Mouse (Mus musculus) testis, adult 2 months (tissue): Measurements from ENCODE around the gene Rtn1. TPM values are rescaled to one million over a fixed set of nuclear protein-coding genes. Genes with fewer than 3 reads are reported as not detected.

Experiments
- H3K27ac ChIP-seq: fragments of 200-500 bp; 2 replicates; pipeline ENCODE4 v1.5.1; 2012; ENCODE audit warnings: low read depth, low read length; ENCODE audit not compliant: control insufficient read depth, insufficient read depth
- H3K27me3 ChIP-seq: fragments of 200-500 bp; 2 replicates; pipeline ENCODE4 v1.6.1; 2012; ENCODE audit warnings: mild to moderate bottlenecking, low read length, moderate library complexity; ENCODE audit not compliant: control insufficient read depth, insufficient read depth
- H3K36me3 ChIP-seq: fragments of 200-500 bp; 2 replicates; pipeline ENCODE4 v1.6.1; 2012; ENCODE audit warnings: mild to moderate bottlenecking, low read length; ENCODE audit not compliant: control insufficient read depth, insufficient read depth
- H3K4me1 ChIP-seq: fragments of 200-500 bp; 2 replicates; pipeline ENCODE4 v1.6.1; 2012; ENCODE audit warnings: low read length; ENCODE audit not compliant: control insufficient read depth, insufficient read depth
- H3K4me3 ChIP-seq: fragments of 200-500 bp; 2 replicates; pipeline ENCODE4 v1.5.1; 2012; ENCODE audit warnings: low read depth, mild to moderate bottlenecking, low read length, moderate library complexity, mixed read lengths; ENCODE audit not compliant: control insufficient read depth
- CTCF ChIP-seq: fragments of 200-500 bp; IDR thresholded peaks from 2 replicates; pipeline ENCODE4 v1.5.1; 2012; ENCODE audit warnings: low read depth, mild to moderate bottlenecking, inconsistent platforms, low read length, moderate library complexity; ENCODE audit not compliant: control insufficient read depth, insufficient read depth, insufficient replicate concordance
- POLR2A ChIP-seq: fragments of 200-500 bp; IDR thresholded peaks from 2 replicates; pipeline ENCODE4 v1.6.1; 2012; ENCODE audit warnings: low read depth, mild to moderate bottlenecking, inconsistent platforms, low read length, moderate library complexity; ENCODE audit not compliant: control insufficient read depth
- polyA plus RNA-seq: library from polyadenylated mRNA; depleted of rRNA; stranded (reverse); fragments of >200 nt; gene quantifications from 2 replicates; pipeline ENCODE4 v1.2.3, GENCODE M21; 2012

The Rtn1 gene
- polyA plus RNA-seq, 1 experiment: 30.8 TPM

- no peaks in the 10 kb centered on the region for H3K36me3 ChIP-seq
- no peaks in the 10 kb centered on the region for H3K27me3 ChIP-seq
- H3K27ac ChIP-seq: no peak overlapping the region
- peaks cover 6% of the 10 kb centered on the region for H3K4me1 ChIP-seq
- H3K4me3 ChIP-seq: no peak overlapping the region
- TF ChIP-seq CTCF: no peak
- TF ChIP-seq POLR2A: no peak
These were observed 168.3 kb downstream of the Rtn1 start for GRCm38 (mm10) chr12:72240506-72240905.

GRCm38 (mm10) chr12:72239230-72239894, 169.5 kb downstream of the Rtn1 start:
- Histone ChIP-seq H3K4me3 (no peak overlapping the region), H3K27ac (no peak overlapping the region), H3K4me1 (peaks cover 6% of the 10 kb centered on the region), H3K27me3 (no peaks in the 10 kb centered on the region), H3K36me3 (no peaks in the 10 kb centered on the region)
- TF ChIP-seq CTCF (no peak), POLR2A (no peak)

- Histone ChIP-seq H3K27me3 (no peaks in the 10 kb centered on the region), H3K4me3 (no peak overlapping the region), H3K27ac (no peak overlapping the region), H3K36me3 (no peaks in the 10 kb centered on the region), H3K4me1 (peaks cover 6% of the 10 kb centered on the region)
- TF ChIP-seq CTCF: no peak
- no peak for TF ChIP-seq POLR2A
These were observed 171.6 kb downstream of the Rtn1 start for GRCm38 (mm10) chr12:72237251-72237650.

- Histone ChIP-seq H3K27me3 (no peaks in the 10 kb centered on the region), H3K36me3 (no peaks in the 10 kb centered on the region), H3K4me3 (peak overlapping the region; percentile 75), H3K4me1 (peaks cover 6% of the 10 kb centered on the region), H3K27ac (no peak overlapping the region)
- TF ChIP-seq CTCF (no peak), POLR2A (no peak)
These were observed 172.3 kb downstream of the Rtn1 start for GRCm38 (mm10) chr12:72236564-72237011.

- TF ChIP-seq CTCF (no peak), POLR2A (no peak)
- Histone ChIP-seq H3K4me3 (peak overlapping the region; percentile 75), H3K36me3 (no peaks in the 10 kb centered on the region), H3K27me3 (no peaks in the 10 kb centered on the region), H3K4me1 (peaks cover 6% of the 10 kb centered on the region), H3K27ac (no peak overlapping the region)
These were observed 173.1 kb downstream of the Rtn1 start for GRCm38 (mm10) chr12:72235621-72236351.

GRCm38 (mm10) chr12:72234966-72235365, 173.9 kb downstream of the Rtn1 start:
- no peak for TF ChIP-seq CTCF
- TF ChIP-seq POLR2A: no peak
- no peak overlapping the region for H3K4me3 ChIP-seq
- H3K4me1 ChIP-seq: peaks cover 6% of the 10 kb centered on the region
- no peaks in the 10 kb centered on the region for H3K36me3 ChIP-seq
- no peaks in the 10 kb centered on the region for H3K27me3 ChIP-seq
- no peak overlapping the region for H3K27ac ChIP-seq

- no peak for TF ChIP-seq POLR2A
- TF ChIP-seq CTCF: no peak
- peaks cover 6% of the 10 kb centered on the region for H3K4me1 ChIP-seq
- no peak overlapping the region for H3K27ac ChIP-seq
- no peaks in the 10 kb centered on the region for H3K36me3 ChIP-seq
- H3K4me3 ChIP-seq: no peak overlapping the region
- no peaks in the 10 kb centered on the region for H3K27me3 ChIP-seq
These were observed 174.7 kb downstream of the Rtn1 start for GRCm38 (mm10) chr12:72234151-72234550.
